ENCODE assay signal across 17 mouse cellular contexts in genomic region chr14:52284191-52284590, GRCm38 (mm10).
"Had no signal": no experiment of that assay in that cellular context is flagged by ENCODE, and none has a peak within 500 bp of the region (broad histone marks: within the 10 kb centered on the region; RNA-seq: fewer than 3 reads in every experiment).

No protein-coding gene starts in this region.

- H3K27me3 ChIP-seq: midbrain, embryonic 12.5 days; neural tube, embryonic 13.5 days; neural tube, embryonic 15.5 days had no signal

- DNase-seq: lung, embryonic 14.5 days; lung, postnatal 10 days; lung, postnatal 4 days; midbrain, embryonic 14.5 days; retina, postnatal 1 day; right cerebral cortex, adult 18-20 months; right cerebral cortex, postnatal 25 days; right cerebral cortex, postnatal 4 days; spleen, adult 18-20 months; thymus, adult 18-20 months; thymus, postnatal 14 days; thymus, postnatal 36 days had no signal

- H3K9ac ChIP-seq: lung, embryonic 14.5 days; midbrain, embryonic 12.5 days; neural tube, embryonic 13.5 days; neural tube, embryonic 15.5 days had no signal

- H3K27ac ChIP-seq: midbrain, embryonic 10.5 days; midbrain, embryonic 12.5 days; neural tube, embryonic 13.5 days; neural tube, embryonic 15.5 days had no signal

- H3K4me3 ChIP-seq: midbrain, embryonic 10.5 days; midbrain, embryonic 12.5 days; myocyte; neural tube, embryonic 13.5 days; neural tube, embryonic 15.5 days had no signal

- H3K9me3 ChIP-seq: midbrain, embryonic 10.5 days; midbrain, embryonic 12.5 days; neural tube, embryonic 13.5 days; neural tube, embryonic 15.5 days had no signal
